Mouse (Mus musculus) cerebellum, adult 18-20 months (tissue): ENCODE measurements around the gene 4930583I09Rik.

ENCODE experiments used
- DNase-seq, 2 experiments: peaks; one replicate each; pipeline ENCODE4 v3.0.0; 2021

The 4930583I09Rik gene

DNA sequence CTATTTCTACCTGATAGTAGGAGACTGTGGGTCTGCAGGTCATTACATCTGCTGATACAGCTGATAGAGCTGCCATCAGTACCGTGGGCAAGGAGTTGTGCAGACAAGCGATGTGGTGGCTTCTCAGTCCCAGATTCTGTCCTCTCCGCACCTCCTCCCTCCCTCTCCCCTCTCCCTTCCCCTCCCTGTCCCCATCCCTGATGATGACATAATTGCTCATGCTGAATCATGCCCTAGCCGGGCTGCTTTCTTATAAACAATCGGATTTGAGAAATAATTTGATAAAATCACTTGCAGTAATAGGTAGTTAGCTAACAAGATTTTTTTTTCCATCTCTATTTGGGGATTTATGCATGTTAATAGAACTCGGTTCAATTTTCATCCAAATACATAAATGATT is at the start of gene 4930583I09Rik:
TSS of gene 4930583I09Rik (minus strand) at position 144 of the 400 bp plus-strand sequence.
- DNase-seq, result no peak

DNA sequence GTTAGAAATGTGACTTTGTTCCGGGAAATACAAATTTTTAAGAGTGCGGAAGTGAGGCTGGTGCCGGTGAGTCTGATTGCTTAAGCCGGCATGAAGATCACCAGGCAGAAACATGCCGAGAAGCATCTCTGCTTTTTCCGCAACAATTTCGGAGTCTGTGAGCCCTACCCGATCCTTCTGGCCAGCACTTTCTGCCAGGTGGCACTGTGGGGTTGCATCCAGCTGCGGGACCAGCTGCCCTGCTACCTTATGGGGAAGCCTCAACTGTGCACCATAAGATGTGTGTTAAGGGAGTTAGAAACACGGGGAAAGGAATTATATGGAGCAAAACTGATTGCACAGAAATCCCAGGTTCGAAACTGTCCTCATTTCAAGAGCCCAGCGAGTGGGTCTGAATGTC is 40.2 kb upstream of the 4930583I09Rik start:
- no peak for DNase-seq

DNA sequence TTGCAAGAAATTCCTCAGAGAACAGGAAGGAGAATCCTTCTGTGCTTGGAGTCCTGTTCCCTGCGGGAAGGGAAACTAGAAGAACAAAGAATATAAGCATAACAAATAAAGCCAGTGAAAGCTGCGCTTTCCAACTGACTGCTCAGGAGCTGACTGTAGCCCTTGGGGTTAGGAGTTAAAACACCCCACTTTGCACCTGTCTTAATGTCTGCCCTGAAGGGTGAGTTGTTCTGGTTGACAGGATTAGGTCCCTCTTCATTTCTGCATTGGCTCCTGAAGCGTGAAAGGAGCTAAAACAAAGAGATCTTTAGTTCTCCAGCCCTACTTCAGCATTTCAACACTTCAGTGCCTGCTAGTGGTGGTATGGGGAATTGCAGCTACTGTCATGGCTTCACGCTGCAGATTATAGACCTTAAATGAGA is 37.8 kb upstream of the 4930583I09Rik start:
- peak in 1 of 2 experiments; percentile 25 for DNase-seq

DNA sequence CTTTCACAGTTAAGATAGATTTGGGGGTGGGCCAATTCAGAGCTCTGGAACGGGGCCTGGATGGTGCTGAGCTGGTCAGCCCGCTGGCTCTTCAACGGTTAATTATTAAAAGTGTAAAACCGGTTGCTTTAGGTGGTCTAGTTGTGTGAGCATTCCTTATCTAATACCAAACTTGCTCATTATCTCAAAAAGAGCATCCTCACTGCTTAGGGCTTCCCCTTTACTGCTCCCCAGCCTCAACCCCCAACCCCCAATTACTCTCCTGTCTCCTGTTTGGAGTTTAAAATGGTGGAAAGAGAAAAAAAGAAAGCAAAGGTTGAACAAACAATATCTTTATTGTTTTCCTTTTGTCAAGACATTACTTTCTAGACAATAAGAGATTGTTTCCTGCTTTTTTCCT is 27.9 kb upstream of the 4930583I09Rik start:
- no peak for DNase-seq

DNA sequence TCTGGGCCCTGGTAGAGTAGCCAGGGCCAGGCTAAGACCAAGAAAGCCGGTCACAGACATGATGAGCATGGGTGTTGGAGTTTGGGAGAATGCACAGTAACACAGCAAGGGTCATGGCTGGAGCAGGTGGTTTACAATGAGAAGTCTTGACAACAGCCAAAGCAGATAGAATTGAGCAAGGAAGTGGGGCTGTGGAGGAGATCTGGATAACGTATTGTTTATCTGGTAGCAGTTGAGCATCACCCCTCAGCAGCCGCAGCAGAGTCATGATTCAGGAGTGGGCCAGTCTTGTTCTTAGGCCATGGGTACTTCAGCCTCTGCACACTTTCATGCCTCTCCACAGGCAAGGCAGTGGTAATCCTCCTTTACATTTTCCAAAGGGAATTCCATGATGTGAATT is 25.1 kb upstream of the 4930583I09Rik start:
- DNase-seq, result no peak

DNA sequence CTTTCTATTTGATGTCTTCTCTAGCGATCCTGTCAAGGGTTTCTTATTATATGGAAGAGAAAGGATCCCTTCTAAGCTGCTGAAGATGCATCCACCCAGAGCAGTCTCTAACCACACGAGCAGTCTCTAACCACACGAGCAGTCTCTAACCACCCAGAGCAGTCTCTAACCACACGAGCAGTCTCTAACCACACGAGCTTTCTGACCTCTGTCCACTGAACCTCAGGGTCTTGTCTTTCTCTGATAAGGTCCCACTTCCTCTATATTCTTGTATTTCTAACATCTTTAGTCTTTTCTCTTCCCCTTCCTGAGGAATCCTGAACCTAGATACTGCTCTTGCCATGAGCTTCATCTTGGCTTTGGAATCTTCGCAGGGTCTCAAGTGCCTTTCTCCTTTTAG is 23.0 kb upstream of the 4930583I09Rik start:
- no peak for DNase-seq

DNA sequence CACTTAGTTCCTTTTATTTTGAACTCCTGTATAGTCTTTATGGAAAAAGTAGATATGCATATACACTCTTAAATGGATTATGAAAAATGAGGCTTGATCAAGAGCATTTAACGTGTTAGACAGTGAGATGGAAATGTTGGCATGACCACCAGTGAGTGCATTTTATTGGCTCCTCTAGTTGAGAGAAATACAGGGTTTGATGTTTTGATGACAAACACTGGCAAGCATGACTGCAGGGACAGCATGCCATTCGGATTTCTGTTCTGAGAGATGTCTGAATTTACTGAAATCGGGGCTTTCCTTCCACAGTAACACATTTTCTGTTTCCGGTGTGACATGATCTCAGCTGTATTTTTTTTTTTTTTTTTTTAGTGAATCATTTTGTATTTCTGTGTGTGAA is 12.2 kb upstream of the 4930583I09Rik start:
- DNase-seq, result no peak

DNA sequence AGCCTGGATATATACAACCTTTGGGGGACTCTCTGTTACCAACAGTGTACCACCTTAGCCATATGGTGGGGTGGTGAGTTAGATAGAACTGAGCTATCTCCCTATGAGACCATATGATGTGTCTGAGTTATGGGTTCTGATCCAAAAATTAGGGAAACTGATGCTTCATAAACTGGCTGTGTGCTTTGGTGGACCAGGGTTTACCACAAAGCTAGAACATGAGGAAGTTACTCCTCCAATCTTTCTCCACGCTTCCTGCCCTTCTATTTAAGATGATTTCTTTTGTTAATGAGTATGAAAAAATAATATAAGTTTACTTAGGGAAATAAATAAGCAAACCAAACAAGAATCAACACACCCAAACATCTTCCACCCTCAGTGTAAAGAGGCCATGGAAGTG is 10.8 kb upstream of the 4930583I09Rik start:
- DNase-seq, result no peak

DNA sequence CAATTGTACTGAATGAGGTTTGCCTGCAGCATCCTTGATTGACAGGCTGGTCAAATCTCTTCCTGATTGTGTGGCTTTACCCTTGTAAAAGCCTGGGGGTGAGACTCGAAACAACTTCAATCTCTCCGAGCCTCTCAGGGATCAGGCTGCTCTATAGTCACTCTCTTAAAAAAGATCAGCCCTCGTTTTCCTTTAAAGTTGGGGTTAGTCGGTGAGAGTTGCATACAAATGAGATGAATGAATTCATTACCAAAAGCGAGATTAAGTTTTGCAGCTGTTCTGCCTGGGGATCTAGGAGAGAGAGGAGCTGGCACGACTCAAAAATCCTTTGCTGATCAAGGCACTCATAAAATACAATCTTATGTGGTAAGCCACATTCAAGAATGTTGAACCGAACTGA is 1.0 kb upstream of the 4930583I09Rik start:
- DNase-seq, result no peak

DNA sequence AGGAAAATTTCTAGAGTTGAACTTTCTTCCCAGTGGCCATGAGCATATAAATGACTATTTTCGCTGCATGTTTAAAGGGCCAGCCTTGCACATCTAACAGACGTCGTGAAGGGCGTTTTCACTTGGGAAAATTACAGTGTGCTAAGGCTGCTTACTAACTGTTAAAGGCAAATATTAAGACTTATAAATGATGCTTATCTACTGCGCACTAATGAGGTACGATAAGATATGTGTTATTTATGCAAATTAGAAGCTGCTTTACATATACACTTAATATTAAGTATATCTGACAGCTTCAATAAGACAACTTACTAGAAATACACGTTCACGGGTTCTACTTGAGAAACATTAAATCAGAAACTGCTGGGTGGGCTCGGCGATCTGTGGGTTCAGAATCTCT is 481 bp upstream of the 4930583I09Rik start:
- no peak for DNase-seq

DNA sequence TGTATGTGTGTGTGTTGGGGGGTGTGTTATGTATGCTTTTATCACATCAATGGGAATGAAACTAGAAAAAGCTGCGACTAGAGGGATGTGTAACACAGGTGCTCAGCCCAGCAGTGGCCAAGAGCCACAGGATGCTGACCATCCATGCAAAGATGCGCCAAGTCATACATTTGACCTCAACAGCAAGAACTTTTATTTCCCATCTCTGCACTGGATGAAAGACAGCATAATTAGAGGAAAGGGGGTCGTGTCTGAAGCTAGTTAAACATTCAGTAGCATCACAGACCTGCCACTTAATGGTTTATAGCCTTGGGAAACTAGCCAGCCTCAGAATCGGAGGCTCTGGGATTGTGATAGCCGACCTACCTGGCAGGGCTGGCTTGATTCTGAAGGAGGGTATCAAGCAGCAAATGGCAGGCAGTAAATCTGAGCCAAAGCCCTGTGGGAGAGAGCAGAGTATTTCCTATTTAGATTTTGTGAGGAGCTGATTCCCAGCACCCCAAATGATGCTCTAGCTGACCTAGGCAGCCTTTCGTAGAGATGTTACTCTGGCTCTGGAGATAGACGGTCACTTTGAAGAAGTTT is 1.9 kb downstream of the 4930583I09Rik start:
- peak; percentile 39 for DNase-seq

DNA sequence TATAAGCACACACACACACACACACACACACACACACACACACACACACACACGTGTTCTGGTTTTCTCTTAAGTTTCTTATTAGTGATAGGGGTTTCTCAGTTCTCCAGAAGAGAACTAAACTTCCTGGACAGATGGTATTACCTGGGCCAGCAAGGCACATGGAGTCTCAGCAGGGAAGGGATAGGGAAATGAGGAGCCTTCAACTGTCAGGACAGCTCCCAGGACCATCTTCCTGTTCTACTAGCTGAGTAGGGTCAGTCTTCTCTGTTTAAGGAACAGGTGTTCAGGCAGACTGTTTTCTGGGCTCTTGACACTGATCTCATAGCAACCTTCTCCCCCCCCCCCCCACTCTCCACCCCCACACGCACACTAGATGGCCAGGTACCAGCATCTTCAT is 2.8 kb downstream of the 4930583I09Rik start:
- DNase-seq, result peak; percentile 58 to 70

DNA sequence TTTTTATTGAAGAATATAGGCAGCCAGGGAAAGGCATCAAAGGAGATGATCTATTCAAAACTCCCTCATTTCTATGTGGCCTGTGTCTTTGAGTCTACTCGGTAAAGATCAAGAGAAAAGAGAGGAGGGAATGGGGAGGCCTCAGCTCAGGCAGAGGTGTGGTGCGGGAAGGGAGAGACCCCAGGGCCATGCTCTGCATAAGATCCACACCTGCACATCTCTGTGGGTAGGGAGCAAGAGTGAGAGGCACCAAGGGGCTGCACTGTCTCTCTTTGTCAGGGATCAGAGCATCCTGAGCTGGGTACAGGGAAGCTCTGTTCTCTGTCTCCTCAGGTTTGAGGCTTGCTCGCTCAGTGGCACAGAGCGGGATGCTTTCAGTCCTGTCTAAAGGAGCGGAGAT is 8.4 kb downstream of the 4930583I09Rik start:
- DNase-seq, result no peak

DNA sequence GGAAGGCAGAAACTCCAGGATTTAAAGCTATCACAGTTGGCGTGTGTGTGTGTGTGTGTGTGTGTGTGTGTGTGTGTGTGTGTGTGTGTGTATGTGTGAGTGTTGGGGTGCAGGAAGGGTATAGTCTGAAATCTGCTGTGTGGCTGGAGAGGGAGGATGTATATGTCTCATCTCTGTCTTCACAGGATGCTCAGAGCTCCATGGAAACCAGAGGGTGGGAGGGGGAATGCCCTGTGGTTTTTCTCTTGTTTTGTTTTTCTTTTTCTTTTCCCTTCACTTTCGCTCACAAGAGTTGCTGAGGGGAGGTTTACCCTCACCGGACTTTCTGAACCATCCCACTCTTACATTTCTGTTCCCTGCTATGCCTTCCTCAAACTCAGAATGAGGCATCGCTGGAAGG is 9.0 kb downstream of the 4930583I09Rik start:
- DNase-seq, result no peak

DNA sequence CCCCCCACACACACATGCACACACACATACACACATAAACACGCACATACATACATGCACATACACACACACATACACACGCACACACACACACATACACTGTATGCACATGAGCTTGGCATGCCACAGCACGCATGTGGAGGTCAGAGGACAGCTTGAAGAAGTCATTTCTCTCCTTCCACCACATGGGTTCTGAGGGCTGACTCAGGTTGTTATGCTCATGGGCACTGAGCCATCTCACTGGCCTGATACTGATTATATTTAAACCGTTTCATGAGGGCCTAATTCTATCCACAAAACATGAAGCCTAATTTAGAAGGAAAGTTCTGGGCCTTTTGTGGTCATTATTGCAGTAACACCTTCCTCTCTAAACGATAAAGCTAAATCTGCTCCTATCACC is 13.3 kb downstream of the 4930583I09Rik start:
- no peak for DNase-seq

DNA sequence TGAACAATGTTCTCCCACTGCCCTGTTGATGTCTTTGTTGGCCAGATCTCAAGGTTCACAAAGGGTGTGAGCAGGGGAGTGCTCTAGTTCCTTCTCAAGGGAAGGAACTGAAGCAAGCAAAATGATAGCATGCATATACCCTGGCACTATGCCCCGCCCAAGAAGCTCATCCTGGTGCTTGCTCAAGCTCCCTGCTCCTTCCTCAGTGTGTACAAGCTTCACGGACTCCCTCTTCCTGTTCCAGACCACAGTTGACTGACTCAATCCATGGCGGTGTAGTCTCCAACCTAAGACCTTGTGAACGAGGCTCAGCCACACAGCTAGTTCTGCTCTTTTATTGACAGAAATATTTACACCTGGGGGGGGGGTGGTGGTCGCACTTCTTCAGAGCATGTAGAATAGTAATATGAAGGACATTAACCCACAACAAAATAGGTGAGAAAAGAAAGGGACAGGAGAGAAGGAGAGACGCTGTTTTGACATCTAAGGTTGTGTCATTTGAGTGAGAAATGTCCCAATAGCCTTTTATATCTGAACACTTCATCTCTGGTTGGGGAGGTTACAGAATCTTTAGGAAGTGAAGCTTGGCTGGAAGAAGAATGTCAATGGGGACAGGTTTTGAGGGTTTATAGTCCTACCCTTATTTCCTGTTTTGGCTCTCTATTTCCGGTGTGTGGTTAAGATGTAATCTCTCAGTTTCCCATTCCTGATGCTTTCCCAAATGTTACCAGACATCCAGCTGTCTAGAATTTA is 14.9 kb downstream of the 4930583I09Rik start:
- no peak for DNase-seq

DNA sequence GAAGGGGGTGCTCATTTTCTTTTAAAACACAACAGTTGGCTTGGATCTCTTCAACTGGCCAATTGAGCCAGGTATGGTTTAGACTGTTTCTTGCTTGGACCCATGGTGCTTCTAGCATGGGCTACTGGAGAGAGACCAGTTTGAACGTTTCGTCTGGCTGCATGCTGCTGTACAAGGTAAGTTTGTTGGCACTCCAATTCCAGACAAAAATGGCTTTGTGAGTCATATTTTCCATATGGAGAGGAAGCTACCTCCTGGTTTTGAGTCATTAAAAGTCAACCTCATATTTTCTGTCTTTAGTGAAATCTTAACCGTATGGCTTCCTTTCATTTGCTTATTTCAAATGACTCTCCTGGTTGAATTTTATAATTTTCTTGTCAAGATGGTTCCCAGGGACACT is 19.6 kb downstream of the 4930583I09Rik start:
- DNase-seq, result no peak

DNA sequence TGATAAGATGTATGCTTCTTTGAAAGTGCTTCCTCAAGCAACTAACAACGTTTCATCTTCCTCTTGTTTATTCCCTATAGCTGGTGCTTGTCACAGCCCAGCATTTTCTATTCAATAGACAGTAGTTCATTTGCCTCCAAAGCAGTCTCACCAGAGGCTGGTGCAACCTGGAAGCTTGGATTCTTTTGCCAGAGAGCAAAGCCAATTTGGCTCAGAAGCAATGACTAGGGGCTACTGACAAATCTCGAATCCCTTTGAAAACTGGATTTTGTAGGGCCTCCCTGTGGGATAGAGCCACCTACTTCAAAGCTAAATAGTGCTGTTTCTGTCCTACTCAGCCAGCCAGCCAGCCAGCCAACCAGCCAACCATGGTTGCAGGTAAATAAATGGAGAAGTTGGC is 20.1 kb downstream of the 4930583I09Rik start:
- no peak for DNase-seq

DNA sequence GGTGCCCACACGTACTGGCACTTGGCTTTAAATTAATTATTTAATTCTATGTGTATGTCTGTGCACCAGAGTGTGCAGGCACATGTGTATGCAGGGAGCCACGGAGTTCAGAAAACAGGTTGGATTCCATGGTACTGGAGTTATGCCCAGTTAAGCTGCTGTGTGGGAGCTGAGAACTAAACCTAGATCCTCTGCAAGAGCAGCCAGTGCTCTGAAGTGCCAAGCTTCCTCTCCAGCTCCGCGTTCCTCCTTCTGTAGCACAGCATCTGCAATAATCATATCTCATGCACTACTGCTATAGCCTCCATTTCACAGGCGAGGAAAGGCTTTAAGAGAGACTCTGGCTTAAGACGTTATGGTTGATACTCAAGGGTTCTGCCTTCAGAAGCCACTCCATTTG is 22.3 kb downstream of the 4930583I09Rik start:
- DNase-seq, result no peak

DNA sequence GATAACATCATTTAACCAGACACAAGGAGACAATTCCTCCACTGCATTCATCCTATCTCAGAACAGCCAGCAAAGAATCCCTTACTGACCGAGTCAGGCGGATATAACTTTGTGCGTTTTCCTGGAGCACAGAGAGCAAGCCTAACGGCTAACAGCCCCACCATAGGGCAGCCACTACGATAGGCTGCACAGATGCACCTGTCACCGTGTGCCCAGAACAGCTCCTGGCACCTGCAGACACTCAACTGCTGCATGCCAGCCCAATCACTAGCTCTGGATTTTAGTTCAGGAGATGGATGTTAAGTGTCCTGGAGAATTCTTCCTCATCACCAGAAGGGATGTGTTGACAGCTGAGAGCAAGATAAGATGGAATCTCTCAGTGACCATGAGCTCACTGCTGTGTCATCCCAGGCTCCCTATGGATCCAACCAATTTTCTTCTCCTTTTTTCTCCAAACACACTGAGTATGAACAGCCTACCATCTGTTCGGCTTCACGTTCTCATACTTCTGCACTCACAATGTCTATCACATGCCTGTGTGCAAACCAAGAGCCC is 29.8 kb downstream of the 4930583I09Rik start:
- DNase-seq, result no peak

DNA sequence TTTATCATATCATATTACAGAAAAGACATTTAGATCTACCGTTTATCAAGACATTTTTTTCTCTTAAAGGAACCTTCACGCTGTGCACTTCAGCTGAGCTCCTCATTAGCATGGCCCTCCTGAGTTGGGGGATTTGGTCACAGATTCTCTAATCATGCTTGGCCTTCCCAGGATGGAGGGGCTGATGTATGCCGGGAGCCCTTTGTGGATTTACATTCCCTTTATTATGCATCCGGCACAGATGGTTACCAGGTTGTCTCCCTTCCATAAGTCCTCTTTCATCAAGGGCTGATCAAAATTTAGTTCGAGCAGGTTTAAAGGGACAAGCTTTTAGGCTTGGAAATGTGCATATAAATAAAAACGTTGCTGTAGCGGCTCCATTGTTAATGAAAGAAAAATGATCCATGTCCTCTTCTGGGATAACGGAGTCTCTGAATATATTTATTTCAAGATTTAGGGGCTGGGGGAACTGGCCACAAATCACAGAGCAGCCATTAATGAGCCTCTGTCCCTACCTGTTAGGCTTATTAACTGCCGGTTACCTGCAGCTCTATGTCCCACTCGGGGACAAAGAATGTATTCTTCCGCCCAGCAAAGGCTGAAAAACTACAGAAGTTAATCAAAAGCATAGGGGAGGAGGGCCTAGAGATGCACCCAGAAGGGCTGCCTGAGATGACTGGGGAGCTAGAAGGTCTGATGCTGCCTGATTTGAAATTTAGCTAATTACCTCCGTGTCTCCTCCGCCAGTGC is 31.3 kb downstream of the 4930583I09Rik start:
- no peak for DNase-seq

DNA sequence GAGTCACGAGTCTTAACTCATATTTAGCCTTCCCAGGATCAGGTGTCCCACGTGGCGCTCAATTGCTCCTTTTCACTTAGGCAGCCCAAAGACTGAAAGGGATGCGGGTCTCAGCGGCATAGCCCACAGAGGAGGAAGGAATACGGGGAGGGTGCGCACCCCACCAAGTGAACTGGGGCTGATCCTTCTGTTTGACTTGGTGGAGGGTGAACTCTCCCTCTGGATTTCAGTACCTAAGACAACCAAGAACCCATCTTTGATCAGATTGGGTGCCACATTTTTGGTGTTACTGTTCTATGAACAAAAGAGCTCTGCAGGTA is 33.0 kb downstream of the 4930583I09Rik start:
- DNase-seq, result no peak

DNA sequence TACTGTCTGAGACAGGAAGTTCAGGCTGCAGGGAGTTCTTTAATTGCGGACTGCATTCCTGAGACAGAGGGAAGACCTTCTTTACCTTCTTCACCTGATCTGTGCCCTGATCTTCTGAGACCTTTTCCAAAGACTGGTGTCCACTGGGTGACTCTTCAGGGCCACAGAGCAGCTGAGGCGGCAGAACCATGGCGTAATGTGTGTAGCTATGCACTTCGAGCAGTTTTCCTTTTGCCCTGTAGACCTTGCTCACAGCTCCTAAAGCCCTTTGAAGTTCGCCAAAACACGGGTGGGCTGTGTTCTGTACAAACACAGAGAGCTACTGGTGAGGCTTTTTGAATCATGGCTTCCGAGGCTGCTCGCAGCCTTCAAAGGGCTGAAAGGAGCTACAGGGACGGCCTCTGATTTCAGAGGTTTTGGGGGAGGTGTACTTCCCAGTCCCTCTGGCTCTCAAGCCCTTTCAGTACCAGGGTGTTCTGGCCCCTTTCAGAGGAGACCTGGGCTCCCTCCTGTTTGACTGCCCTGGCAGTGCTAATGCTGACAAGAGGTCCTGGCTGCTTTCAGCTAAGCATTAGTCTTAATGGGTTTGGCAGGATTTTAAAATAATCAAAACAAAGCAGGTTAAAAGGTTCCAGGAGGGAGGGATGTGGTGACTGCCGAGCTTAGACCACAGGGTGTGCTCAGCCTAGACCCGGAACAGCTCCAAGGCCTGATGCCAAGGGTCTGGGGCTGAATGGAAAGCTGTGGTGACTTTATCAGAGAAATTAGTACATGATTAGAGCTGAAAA is 33.5 kb downstream of the 4930583I09Rik start:
- no peak for DNase-seq
